Comparison of ENCODE assay signal across 26 mouse cellular contexts in the genomic region with DNA sequence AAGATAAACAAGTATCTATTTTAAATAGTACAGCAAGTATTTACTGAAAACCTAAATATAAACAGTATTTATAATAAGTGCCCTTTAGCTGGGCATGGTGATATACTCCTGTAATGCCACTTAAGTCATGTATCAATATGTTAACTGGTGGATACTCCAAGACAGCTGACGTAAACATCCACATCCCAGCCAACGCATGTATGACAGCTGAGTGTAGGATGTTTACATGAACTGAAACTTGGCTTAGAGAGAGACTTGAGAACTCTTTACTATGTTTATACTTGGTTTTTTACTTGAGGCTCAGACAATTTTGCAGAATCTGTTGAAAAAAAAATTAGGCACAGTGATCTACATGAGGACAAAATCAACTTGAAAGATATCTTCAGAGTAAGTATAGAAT.
A peak's percentile ranks its signal among the peaks of the same experiment; 100 is the strongest.
DNase-seq lines count a peak whose midpoint lies in the region; ATAC-seq lines count a peak whose summit lies in the region.
"Had no signal": no experiment of that assay in that cellular context is flagged by ENCODE, and none has a peak within 500 bp of the region (broad histone marks: within the 10 kb centered on the region; RNA-seq: fewer than 3 reads in every experiment).

No protein-coding gene starts in this region.

- H3K4me3 ChIP-seq in lung, embryonic 15.5 days, result no peak overlapping the region
- H3K4me3 ChIP-seq: forebrain, embryonic 10.5 days; forebrain, embryonic 13.5 days; heart, embryonic 12.5 days; heart, embryonic 15.5 days; hindbrain, embryonic 10.5 days; hindbrain, embryonic 13.5 days had no signal

- no peak overlapping the region for H3K4me2 ChIP-seq in lung, embryonic 15.5 days
- H3K4me2 ChIP-seq: forebrain, embryonic 13.5 days; heart, embryonic 12.5 days; heart, embryonic 15.5 days; hindbrain, embryonic 13.5 days had no signal

- peaks cover 12% of the 10 kb centered on the region for H3K4me1 ChIP-seq in lung, embryonic 15.5 days
- H3K4me1 ChIP-seq: forebrain, embryonic 10.5 days; forebrain, embryonic 13.5 days; heart, embryonic 12.5 days; hindbrain, embryonic 10.5 days; hindbrain, embryonic 13.5 days had no signal

- ATAC-seq in frontal cortex, adult (ENCODE audit: low TSS enrichment), result peak; percentile 74
- ATAC-seq in lung, embryonic 15.5 days (ENCODE audit: borderline replicate concordance, extremely low read depth, low FRiP score, low TSS enrichment), result peak; percentile 73; the same call in 1 of the 2 replicates
- ATAC-seq: activated CD4-positive, CD25-positive, alpha-beta regulatory T cell, adult 4 months; forebrain, embryonic 13.5 days; forebrain, embryonic 16.5 days; hindbrain, embryonic 16.5 days had no signal

- WGBS in lung, embryonic 15.5 days, result 39% methylated on average over 2 of the region's 2 CpGs

- H3K9me3 ChIP-seq in lung, embryonic 15.5 days, result no peaks in the 10 kb centered on the region
- H3K9me3 ChIP-seq: forebrain, embryonic 10.5 days; forebrain, embryonic 13.5 days; heart, embryonic 12.5 days; heart, embryonic 15.5 days; hindbrain, embryonic 10.5 days; hindbrain, embryonic 13.5 days had no signal

- no peaks in the 10 kb centered on the region for H3K27me3 ChIP-seq in lung, embryonic 15.5 days
- H3K27me3 ChIP-seq: forebrain, embryonic 13.5 days; heart, embryonic 12.5 days; heart, embryonic 15.5 days; hindbrain, embryonic 13.5 days had no signal

- DNase-seq in frontal cortex, postnatal 14 days (ENCODE audit: low spot score in 2 of 2), result no peak
- DNase-seq in lung, postnatal 25 days (ENCODE audit: low spot score), result no peak
- peak; percentile 13 for DNase-seq in lung, postnatal 10 days
- no peak for DNase-seq in lung, postnatal 36 days
- peak; percentile 16 to 27 for DNase-seq in lung, postnatal 4 days
- DNase-seq in kidney, adult 18-20 months, result no peak
- DNase-seq: adrenal gland, postnatal 10 days; adrenal gland, postnatal 36 days; cerebellum, adult 11-12 months; cerebellum, adult 8-10 months; cerebellum, postnatal 10 days; gastrocnemius, postnatal 25 days; heart, adult 18-20 months; heart, postnatal 10 days; heart, postnatal 36 days had no signal

- H3K27ac ChIP-seq in lung, embryonic 15.5 days, result no peak overlapping the region
- H3K27ac ChIP-seq: forebrain, embryonic 10.5 days; forebrain, embryonic 13.5 days; heart, embryonic 15.5 days; hindbrain, embryonic 10.5 days; hindbrain, embryonic 13.5 days had no signal

- H3K36me3 ChIP-seq in lung, embryonic 15.5 days, result peaks cover 14% of the 10 kb centered on the region; the same call in 1 of the 2 replicates

- no peak overlapping the region for H3K9ac ChIP-seq in lung, embryonic 15.5 days
- H3K9ac ChIP-seq: forebrain, embryonic 13.5 days; heart, embryonic 12.5 days; heart, embryonic 15.5 days; hindbrain, embryonic 13.5 days had no signal

Comparison
In these comparisons a context has a peak if more than half of its experiments do, and no peak if none do; other contexts are left out.
1. DNase-seq: peak in lung, postnatal 10 days (single experiment) and lung, postnatal 4 days (2 of 2); none in frontal cortex, postnatal 14 days (0 of 2), lung, postnatal 25 days (single experiment), lung, postnatal 36 days (single experiment) and kidney, adult 18-20 months (single experiment).